Mouse (Mus musculus): ENCODE measurements around the gene Ncapg2.

The Ncapg2 gene

GRCm38 (mm10) chr12:116405045-116405835 lies at the start of gene Ncapg2:
TSS of gene Ncapg2 (plus strand) at chr12:116405402.
- peak; percentile 98 for DNase-seq

GRCm38 (mm10) chr12:116362091-116362490 lies 43.1 kb upstream of the Ncapg2 start:
- DNase-seq: no peak

- DNase-seq: no peak
Observed at GRCm38 (mm10) chr12:116366900-116367299, 38.3 kb upstream of the Ncapg2 start.

GRCm38 (mm10) chr12:116367346-116367745 lies 37.9 kb upstream of the Ncapg2 start:
- DNase-seq: no peak

DNA sequence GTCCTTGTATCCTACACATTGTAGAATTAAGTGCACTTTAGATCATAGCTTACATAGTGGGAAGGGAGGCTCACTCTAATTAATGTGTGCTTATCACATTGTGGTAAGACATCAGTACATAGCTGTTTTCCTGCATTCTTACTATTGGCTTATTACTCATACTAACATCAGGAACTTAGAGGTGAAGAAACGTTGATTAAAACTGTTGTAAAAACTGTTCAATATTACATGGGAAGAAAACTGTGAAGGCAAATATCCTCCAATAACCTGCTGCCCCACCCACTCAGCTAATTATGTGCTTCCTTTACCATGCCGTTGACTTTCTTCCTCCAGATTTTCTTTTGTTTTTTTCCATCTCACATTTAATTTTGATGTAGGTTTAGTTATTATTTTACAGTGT lies 36.3 kb upstream of the Ncapg2 start:
- no peak for DNase-seq

DNA sequence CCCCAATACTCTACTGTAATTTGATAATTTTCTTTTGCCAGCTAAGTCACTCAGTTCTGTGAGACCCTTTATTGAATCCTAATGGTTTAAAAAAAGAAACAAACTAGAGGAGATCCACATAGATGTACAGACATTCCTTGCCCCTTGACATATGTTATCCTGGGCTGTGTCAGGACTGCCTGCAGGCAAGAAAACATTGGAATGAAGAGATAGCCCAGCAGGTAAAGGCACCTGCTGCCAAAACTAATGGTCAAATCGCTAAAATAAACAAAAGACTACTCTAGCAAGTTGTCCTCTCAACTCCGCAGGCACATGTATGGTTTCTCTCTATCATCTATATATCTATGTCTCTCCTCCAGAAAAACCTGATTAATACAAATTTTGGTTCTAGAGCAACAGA lies 22.1 kb upstream of the Ncapg2 start:
- no peak for DNase-seq

DNA sequence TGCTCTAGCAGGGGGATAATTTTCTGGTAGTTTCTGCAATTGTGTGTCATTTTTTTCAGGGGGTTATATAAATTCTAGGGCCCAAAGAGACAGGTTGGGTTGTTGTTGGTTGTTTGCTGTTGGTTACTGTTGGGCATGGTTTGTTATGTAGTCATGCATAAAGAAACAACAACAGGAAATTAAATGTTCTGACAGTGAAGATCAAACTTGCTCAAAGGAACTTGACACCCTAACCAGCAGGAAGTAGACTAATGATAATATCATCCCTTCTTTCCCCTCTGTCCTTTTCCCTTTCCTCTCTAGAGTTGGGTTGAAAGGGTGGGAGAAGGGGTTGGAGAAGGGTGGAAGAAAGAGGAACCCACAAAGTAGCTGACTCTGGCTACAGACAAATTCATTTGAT lies 21.2 kb upstream of the Ncapg2 start:
- no peak for DNase-seq

- no peak for DNase-seq
Observed at GRCm38 (mm10) chr12:116386802-116387201, 18.4 kb upstream of the Ncapg2 start.

GRCm38 (mm10) chr12:116389868-116390267 lies 15.3 kb upstream of the Ncapg2 start:
- DNase-seq: no peak

DNA sequence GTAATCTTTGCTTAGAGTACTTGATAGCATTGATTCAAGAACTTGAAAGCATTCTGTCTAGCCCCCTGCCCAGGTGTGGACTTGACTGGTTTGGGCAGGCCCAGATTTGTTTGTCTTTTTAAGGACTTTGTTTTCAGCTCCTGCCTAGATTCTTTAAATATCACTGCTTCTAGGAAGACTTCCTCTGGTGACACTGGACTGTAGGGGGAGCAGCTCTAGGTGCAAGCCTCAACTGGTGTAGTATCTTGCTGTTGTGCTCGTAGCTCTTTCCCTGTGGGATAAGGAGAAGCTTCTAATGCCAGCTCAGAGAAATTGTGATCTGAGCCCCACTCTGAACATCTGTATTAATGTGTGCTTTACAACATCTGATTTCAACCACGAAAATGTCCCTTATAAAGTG lies 10.9 kb upstream of the Ncapg2 start:
- DNase-seq: no peak

DNA sequence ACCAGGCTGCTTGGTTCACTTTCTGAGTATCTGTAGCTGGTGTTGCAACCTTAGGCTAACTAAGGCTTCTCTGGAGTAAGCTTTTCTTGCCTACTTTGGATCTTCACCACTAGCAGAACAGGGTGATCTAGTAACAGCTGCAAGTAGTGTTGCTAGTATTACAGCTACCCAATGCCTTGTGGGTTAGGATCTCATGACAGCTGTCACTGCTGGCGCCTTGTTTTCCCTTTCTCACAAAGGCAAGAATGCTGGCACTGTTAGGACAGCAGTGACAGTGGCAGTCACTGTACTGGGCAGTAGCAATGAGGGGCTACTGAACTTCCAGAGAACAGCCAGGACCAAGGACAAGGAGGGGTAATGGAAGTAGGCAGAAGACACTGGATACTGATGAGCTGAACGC lies 9.9 kb upstream of the Ncapg2 start:
- DNase-seq: no peak

GRCm38 (mm10) chr12:116396072-116396695 lies 9.0 kb upstream of the Ncapg2 start:
- DNase-seq: no peak

GRCm38 (mm10) chr12:116404012-116404679 lies 1.1 kb upstream of the Ncapg2 start:
- peak; percentile 8 to 19 for DNase-seq

DNA sequence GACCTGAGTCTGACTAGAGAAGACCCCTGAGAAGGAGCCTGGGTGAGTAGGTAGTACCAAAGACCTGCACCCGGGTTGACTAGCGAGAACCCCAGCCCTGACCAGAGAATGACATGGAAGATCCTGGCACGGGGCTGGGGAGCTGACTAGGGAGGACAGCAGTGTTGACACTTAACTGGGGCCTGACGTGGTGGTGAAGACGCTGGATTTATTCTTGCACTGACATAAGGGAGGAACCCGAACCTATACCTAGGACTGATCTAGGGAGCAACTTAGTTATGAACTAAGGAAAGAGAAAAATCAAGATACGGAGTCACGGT lies 594 bp downstream of the Ncapg2 start:
- DNase-seq: no peak

- no peak for DNase-seq
Observed at GRCm38 (mm10) chr12:116407883-116408282, 2.7 kb downstream of the Ncapg2 start.

DNA sequence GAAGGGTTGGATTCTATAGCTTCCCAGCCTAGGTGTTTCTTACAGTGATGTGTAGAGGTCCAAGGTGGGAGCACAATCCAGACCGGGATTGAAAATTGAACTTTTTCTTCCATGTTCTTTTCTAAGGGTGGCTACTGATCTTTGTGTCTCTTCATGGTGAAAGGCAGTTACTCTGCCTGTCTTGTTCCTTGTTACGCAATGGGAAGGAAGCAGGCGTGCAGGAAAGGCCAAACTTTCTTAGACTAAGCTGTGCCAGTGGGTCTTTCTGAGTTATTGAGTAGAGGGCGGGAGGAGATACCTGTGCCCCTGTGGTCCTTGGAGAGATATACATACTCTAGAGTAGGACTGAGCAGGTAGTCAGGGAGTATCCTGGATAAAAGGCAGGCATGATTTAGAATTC lies 9.7 kb downstream of the Ncapg2 start:
- DNase-seq: no peak

- DNase-seq: no peak
Observed at GRCm38 (mm10) chr12:116416514-116416913, 11.3 kb downstream of the Ncapg2 start.

DNA sequence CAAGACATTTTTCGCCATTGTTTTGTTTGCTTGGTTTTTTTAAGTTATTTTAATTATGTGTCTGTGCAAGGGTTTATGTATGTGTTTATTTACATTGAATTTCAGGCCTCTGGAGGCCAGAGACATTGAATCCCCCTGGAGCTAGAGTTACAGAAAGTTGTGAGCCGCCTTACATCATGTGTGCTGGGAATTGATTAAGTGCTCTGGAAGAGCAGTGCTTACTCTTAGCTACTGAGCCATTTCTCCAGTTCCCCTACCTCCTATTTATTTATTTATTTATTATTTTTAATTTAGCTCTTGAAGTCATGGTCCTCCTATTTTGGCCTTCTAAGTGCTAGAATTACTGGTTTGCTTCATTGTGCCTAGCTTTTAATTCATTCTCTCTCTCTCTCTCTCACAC lies 16.5 kb downstream of the Ncapg2 start:
- DNase-seq: no peak

GRCm38 (mm10) chr12:116425392-116425791 lies 20.2 kb downstream of the Ncapg2 start:
- no peak for DNase-seq

GRCm38 (mm10) chr12:116433742-116434141 lies 28.5 kb downstream of the Ncapg2 start:
- DNase-seq: no peak

GRCm38 (mm10) chr12:116435232-116435631 lies 30.0 kb downstream of the Ncapg2 start:
- no peak for DNase-seq

- DNase-seq: no peak
Observed at GRCm38 (mm10) chr12:116436125-116436524, 30.9 kb downstream of the Ncapg2 start.

GRCm38 (mm10) chr12:116438591-116438990 lies 33.4 kb downstream of the Ncapg2 start:
- DNase-seq: no peak

DNA sequence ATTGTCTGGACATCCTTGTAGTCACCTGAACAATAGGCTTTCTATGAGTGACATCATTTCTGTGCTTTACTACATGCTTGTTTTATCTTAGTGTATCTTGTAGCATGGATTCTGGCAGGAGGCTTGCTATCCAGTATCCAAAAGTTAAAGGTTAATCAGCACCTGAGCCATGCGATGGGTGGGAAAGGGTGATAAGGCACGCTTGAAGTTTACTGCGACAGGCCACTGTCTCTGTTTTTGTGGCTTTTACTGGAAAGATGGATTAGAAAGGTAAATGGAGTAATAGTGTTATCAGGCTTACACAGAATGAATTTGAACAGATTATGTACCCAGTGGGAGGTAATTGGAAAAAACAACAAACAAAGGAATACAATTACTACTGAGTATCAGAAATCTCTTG lies 37.0 kb downstream of the Ncapg2 start:
- DNase-seq: no peak
